Mouse (Mus musculus): ENCODE data around the gene Vmn1r111. TPM values are rescaled to one million over a fixed set of nuclear protein-coding genes. Genes with fewer than 3 reads are reported as not detected.
"Not testable (repeated sequence)": the region's sequence is repeated elsewhere in the genome, so short reads cannot be mapped to it uniquely, and the experiment has no call there.

Gene Vmn1r111
- not detected for polyA plus RNA-seq (2017; shearing (Covaris generic))

DNA sequence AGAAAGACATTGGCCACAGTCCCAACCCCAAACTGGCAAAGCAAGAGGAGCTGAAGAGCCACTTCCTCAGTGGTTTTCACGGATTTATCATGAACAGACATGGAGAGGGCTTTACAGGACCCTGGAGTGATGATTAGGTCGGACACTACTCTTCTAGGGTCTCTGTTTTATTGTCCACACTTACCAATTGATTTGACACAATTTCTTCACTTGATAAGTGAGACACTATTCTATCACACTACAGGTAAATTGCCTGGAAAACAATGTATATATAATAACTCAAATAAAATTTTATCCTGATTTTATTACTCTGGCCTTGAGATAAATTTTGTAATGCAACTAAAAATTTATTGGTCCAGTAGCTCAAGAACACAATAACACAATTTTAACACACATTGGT lies at the start of gene Vmn1r111:
Gene Vmn1r111, minus strand, starts transcription at position 101 of the 400 bp plus-strand sequence.
- ATAC-seq = not testable (repeated sequence)

DNA sequence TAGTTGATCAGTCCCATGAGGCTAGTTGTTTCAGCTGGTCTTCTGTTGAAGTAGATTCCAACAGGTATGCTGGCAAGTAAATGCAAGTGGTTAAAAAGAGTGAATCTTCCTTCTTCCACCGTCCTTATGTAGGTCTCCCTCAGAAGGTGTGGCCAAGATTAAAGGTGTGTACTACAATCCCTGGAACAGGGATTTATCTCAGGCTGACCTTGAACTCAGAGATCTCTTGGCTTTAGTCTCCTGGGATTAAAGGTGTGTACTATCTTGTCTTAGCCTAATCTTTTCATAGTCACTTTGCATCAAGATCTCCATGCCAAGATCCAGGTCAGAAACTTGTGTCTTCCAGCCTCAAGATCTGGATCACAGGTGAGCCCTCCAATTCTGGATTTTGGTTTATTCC lies 27.5 kb upstream of the Vmn1r111 start, which contains the start of gene Gm10668:
Gene Gm10668, minus strand, starts transcription at position 101 of the 400 bp plus-strand sequence.
- not testable (repeated sequence) for ATAC-seq

DNA sequence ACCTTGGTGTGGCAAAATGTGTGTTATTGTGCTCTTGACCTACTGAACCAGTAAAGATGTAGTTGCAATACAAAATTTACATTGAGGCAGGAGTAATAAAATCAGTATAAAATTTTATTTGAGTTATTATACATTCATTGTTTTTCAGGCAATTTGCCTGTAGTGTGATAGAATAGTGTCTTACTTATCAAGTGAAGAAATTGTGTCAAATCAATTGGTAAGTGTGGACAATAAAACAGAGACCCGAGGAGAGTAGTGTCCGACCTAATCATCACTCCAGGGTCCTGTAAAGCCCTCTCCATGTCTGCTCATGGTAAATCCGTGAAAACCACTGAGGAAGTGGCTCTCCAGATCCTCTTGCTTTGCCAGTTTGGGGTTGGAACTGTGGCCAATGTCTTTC lies 34.4 kb downstream of the Vmn1r111 start, which contains the start of gene Vmn1r107:
Gene Vmn1r107, plus strand, starts transcription at position 301 of the 400 bp plus-strand sequence.
- ATAC-seq = not testable (repeated sequence)

Other genes starting within 250 kb of the Vmn1r111 start
- not detected for gene Gm10670, start 228.3 kb downstream of the Vmn1r111 start, polyA plus RNA-seq (2017; shearing (Covaris generic))
- not detected for gene Vmn1r103, start 192.7 kb downstream of the Vmn1r111 start, polyA plus RNA-seq (2017; shearing (Covaris generic))
- not detected for gene Vmn1r104, start 169.4 kb downstream of the Vmn1r111 start, polyA plus RNA-seq (2017; shearing (Covaris generic))
- gene Gm5726, start 157.5 kb downstream of the Vmn1r111 start, polyA plus RNA-seq (2017; shearing (Covaris generic)) = not detected
- gene Gm4141, start 127.0 kb downstream of the Vmn1r111 start, polyA plus RNA-seq (2017; shearing (Covaris generic)) = not detected
- gene Gm4513, start 104.2 kb downstream of the Vmn1r111 start, polyA plus RNA-seq (2017; shearing (Covaris generic)) = not detected
- not detected for gene Vmn1r107, start 34.3 kb downstream of the Vmn1r111 start, polyA plus RNA-seq (2017; shearing (Covaris generic))
- gene Gm10668, start 27.4 kb upstream of the Vmn1r111 start, polyA plus RNA-seq (2017; shearing (Covaris generic)) = not detected
- gene Vmn1r112, start 68.0 kb upstream of the Vmn1r111 start, polyA plus RNA-seq (2017; shearing (Covaris generic)) = not detected
- gene Vmn1r113, start 84.1 kb upstream of the Vmn1r111 start, polyA plus RNA-seq (2017; shearing (Covaris generic)) = not detected
- not detected for gene Vmn1r114, start 109.0 kb upstream of the Vmn1r111 start, polyA plus RNA-seq (2017; shearing (Covaris generic))
- not detected for gene Vmn1r115, start 141.8 kb upstream of the Vmn1r111 start, polyA plus RNA-seq (2017; shearing (Covaris generic))
- gene Vmn1r116, start 169.0 kb upstream of the Vmn1r111 start, polyA plus RNA-seq (2017; shearing (Covaris generic)) = not detected
- gene Vmn1r117, start 180.9 kb upstream of the Vmn1r111 start, polyA plus RNA-seq (2017; shearing (Covaris generic)) = not detected
- not detected for gene Vmn1r118, start 209.1 kb upstream of the Vmn1r111 start, polyA plus RNA-seq (2017; shearing (Covaris generic))

All from inflammation-experienced regulatory T-cells, adult 6 months (primary cell).